Mouse (Mus musculus) kidney, adult 9 months (tissue): Measurements from ENCODE around the gene Sh3bp2.
"Not testable (repeated sequence)": the region's sequence is repeated elsewhere in the genome, so short reads cannot be mapped to it uniquely, and the experiment has no call there.

Experiments used
- DNase-seq: peaks from one replicate; pipeline ENCODE4 v3.0.0; 2022

The Sh3bp2 gene

DNA sequence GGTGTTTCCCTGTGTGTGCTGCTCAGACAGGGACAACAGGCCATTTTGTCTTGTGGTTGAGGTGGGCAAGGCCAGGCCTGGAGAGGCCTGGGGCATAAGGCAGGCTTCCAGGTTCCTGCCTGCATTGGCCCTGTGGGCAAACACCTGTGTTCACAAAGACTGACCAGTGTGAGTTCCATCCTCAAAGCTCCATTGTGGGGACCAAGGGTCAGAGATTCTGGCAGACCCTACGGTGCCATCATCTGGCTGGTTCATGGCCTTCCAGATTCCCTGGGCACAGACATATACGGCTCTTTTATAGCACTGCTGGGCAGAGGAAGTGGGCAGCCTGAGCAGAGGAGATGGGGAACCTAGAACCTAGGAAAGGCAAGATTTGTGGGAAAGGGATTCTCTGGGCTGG, 1.7 kb downstream of the Sh3bp2 start:
- DNase-seq: no peak

- no peak for DNase-seq
These were observed 3.1 kb downstream of the Sh3bp2 start for GRCm38 (mm10) chr5:34528724-34529123.

GRCm38 (mm10) chr5:34530116-34530515, 4.5 kb downstream of the Sh3bp2 start:
- DNase-seq: no peak

- peak; percentile 76 for DNase-seq
These were observed 5.0 kb downstream of the Sh3bp2 start for GRCm38 (mm10) chr5:34530687-34531086.

GRCm38 (mm10) chr5:34533066-34533465, 7.4 kb downstream of the Sh3bp2 start:
- DNase-seq: no peak

- no peak for DNase-seq
These were observed 8.2 kb downstream of the Sh3bp2 start for GRCm38 (mm10) chr5:34533820-34534219.

DNA sequence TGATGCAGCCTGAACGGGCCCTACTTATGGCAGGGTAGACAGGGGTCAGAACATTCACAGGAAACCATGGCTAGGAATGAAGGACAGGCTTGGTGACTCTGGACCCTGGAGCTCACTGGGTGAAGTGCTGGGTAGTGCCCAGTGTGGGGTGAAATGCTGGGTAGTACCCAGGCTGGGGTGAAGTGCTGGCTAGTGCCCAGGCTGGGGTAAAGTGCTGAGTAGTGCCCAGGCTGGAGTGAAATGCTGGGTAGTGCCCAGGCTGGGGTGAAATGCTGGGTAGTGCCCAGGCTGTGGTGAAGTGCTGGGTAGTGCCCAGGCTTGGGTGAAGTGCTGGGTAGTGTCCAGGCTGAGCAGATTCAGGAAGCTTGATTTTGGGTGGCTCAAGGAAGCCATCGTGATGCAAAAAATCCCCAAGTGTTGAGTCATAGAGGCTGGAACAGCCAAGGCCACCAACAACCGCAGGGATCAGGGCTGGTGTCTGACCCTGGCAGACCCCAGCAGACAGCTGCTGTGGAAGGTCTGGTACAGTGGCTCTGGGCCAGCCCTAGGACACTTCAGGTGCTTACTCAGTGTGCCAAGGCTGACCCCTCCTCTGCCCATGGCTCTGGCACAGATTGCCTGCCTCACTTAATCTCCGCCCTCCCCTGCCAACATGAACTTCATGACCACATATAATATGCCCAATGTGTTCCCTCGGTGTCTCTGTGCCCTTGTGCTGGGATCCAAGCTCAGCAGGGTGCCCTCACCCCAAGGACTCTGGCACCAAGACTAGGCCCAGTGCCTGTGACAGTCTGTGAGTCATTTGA, 9.3 kb downstream of the Sh3bp2 start:
- DNase-seq: no peak

DNA sequence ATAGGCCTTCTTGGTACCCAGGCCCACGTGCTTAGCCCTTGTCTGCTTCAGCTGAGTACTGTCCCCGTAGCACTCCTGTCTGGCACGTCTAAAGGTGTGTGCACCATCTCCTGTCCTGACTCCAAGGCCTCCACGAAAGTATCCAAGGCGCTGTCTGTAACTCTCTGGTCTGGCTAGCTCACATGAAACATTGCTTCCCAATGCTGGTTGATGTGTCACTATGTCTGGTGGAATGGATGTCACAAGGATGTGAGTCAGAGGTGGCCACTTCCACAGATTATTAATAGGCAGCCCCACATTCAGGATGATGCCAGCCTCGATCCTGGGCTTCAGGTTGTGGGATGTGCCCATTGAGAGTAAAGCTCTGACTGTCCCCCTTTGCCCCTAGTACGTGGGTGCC, 10.2 kb downstream of the Sh3bp2 start:
- DNase-seq: no peak

DNA sequence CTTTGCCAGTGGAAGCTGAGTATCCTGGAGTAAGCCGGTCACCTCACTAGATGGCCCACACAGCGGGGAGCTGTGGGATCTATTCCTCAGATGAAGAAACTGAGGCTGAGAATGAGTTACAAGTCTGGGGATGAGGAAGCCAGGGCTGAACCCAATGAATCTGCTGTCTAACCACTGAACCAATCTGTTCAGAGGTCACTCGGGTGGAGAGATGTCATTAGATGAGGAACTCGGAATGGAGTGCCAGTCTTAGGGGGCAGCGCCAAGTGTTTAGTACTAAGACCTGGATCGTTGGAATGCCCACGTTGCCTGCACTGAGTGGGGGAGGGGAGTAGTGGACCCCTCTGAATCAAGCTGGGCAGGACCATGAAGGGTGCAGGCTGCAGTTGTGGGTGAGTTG, 12.4 kb downstream of the Sh3bp2 start:
- no peak for DNase-seq

GRCm38 (mm10) chr5:34538527-34538926, 12.9 kb downstream of the Sh3bp2 start:
- no peak for DNase-seq

DNA sequence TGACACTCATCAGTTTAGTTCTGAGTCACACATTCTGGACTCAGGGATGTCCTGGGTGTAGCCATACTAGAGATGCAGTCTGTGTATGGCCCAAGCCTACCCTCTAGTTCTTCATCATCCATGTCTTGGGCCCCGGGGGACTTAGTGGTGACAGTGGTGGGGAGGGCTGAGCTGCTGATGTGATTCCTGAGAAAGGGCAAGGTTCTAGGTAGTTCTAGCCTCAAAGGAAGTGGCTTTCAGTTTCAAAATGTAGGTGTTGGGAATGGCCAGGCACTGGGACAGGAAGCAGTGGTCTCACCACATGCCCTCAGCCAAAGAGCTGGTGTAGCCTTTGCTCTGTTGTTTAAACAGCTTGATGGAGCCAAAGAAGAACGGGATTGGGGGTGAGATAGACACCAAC, 13.5 kb downstream of the Sh3bp2 start:
- DNase-seq: no peak

DNA sequence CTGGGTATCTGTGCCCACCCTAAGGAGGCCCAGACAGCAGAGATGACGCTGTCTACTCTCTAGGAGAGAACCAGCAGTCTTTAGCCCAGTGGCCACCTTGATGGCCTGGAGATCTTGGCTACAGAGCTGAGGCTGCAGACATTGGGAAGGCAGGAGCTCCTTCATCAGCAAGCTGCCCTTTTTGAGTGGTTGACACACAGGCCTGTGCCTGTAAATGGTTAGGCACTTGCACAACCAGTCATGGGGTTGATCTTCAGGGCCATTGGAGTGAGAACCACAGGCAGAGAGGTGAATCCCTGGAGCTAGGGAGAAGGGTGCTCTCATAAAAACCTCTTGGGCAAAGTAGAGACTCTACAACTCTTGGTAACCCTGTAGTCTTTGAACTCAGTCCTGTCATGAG, 16.5 kb downstream of the Sh3bp2 start:
- no peak for DNase-seq

DNA sequence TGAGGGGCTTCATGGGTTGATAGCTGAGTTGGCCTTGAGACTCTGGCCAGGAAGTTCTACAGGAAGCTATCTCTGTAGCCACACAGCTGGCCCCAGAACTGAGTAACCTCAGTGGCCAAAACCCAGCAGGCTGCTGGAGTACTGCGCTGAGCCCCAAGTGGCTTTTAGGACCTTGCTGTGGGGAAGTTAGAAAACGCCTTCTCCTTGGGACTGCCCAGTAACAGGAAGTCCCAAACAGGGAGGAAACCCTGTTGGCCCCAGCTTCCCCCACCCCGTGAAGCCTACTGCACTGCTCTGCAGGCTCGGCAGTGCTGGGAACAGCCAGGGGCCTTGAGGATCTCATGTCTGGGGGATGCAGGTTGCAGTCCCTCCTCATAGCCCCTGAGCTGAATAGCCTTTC, 17.5 kb downstream of the Sh3bp2 start:
- DNase-seq: no peak

DNA sequence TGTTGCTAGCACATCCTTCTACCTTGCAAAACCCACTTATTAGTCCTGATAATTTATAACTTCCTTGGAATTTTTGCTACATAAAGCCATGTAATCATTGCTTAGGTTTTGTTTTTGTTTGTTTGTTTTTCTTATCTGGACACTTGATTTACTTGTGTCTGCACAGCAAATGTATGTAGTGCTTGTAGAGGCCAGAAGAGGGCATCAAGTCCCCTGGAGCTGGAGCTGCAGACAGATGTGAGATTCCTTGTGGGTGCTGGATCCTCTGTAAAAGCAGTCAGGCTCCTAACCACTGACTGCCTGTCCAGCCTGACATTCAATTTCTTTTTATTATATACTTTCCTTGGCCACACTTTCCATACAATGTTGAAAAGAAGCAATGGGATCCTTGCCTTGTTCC, 21.8 kb downstream of the Sh3bp2 start:
- peak; percentile 68 for DNase-seq

GRCm38 (mm10) chr5:34549135-34549482, 23.5 kb downstream of the Sh3bp2 start:
- no peak for DNase-seq

DNA sequence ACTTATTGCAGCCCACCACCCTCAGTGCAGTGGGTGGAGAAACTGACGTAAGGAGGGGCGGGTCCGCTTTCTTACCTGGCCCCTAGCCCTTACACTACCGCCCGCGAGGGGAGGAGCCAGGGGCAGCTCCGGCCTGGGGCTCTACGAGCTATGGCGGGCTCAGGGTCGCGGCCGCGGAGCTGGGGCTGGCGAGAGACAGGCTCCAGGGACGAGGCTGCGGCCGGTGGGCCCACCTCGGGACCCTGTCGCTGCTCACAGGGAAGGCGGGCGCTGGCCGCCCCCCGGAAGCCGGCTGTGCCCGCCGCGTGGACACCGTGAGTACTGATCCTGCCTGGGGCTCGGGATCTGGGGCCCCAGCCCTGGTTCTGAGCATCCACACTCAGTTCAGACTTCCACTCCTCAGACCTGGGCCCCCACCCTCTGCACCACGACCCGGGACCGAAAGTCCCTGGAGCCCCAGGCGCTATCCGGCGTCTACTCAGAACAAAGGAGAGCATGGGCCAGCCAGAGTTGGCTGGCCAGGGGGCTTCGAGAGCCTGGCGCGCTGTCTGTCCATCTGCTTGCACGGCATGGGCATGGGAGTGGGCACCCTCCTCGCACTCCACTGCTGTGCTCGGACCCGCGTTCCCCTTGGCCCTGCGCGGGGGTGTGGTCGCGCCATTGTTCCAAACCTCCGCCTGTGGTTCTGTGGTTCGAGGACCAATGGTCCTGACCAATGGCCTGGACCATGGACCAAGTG, 24.0 kb downstream of the Sh3bp2 start:
- peak; percentile 31 for DNase-seq

DNA sequence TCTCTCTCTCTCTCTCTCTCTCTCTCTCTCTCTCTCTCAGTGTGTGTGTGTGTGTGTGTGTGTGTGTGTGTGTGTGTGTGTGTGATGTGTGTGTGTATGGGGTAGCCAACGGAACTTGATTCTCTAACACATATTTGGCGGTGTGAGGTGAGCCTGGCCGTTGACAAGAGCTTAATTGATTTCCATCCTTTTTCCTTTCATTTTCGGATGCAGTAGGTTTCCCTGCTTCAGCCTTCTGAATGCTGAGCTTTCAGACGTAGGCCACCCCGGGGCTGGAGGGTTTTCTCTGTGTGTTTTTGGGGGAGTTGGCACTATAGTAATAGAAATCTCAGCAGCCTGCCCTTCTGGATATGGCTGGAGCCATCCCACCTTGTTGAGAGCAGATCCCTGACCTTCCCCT, 24.6 kb downstream of the Sh3bp2 start:
- no peak for DNase-seq

DNA sequence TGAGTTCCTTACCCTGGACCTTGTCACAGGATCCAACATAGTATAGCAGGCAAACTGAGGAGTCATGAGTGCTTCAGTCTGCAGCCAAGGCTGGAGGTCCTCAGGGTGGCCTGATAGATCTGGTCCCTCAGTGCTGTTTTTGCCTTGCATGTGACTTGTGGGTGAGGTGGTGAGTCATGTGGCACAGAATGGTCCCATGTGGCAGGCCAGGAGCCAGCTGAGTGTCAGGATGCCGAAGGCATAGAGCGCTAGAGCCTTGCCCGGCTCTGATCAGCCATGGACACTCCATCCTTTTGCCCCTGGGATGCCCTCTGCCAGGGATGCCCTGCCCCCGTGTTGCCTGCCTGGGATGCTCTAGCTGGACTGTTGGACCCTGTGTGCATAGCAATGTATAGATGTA, 26.2 kb downstream of the Sh3bp2 start:
- no peak for DNase-seq

DNA sequence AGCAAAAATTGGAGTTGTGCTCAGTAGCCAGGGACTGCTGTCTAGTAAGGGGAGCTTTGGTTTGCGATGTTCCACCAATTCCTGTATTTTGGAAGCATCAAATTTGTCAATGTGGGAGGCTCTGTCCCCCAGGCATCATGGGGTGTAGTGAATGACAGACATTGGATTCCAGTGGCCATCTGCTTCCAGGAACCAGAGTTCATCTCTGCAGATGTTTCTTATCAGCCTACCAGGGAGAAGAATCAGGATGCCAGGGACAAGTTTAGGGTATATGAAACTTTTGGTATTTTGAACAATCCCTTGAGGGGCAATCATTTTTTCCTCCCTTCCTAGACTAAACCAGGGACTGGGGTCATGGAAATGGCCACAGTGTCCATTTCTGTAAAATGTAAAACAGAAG, 38.2 kb downstream of the Sh3bp2 start:
- DNase-seq: no peak

DNA sequence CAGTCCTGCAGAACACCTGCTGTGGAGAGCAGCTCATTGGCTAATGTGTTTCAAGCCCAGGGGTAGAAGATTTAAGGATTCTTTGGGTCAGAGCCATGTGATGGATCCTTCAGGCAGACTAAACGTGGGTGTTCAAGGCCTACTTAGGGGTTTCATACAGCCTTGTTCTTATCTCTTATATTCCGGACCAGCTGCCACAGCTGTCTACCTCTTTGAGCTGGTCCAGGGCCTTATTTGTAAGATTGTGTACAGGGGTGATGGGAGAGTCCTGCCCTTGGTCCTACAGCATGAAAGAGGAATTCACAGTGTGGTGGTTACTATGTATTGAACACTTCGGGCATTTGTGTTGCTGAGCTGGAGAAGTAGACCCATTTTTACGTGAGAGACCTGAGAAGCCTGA, 38.7 kb downstream of the Sh3bp2 start:
- no peak for DNase-seq

GRCm38 (mm10) chr5:34565545-34566283, 40.1 kb downstream of the Sh3bp2 start:
- no peak for DNase-seq

DNA sequence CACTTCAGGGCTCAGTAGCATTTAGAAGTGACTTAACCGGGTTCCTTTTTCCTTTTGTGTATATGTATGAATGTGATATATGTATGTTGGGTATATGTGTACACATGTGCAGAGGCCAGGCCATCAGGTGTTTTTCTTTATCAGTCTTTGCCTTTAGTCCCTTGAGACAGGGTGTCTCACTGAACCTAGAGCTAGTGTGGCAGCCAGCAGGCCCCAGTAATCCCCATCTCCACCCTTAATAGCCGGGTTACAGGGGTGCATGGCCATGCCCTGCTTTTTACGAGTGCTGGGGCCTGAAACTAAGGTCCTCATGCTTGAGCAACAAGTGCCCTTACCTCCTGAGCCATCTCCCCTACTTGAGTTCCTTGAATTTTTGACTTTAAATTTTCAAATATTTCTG, 45.9 kb downstream of the Sh3bp2 start:
- DNase-seq: no peak

DNA sequence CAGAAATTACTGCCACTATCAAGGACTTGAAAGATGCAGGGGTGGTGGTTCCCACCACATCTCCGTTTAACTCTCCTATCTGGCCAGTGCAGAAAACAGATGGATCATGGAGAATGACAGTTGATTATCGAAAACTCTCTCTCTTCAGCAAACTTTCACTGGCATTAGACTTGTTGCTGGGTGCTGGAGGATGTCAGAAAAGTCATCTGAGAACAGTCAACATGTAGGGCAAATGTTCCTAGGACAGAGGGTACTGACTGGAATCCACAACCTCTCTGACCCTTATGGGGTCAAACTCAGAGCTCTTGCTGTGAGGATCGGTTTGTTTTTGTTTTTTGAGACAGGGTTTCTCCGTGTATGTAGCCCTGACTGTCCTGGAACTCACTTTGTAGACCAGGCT, 46.9 kb downstream of the Sh3bp2 start:
- DNase-seq: not testable (repeated sequence)
